19 mouse cellular contexts compared by ENCODE assay signal in the genomic region with DNA sequence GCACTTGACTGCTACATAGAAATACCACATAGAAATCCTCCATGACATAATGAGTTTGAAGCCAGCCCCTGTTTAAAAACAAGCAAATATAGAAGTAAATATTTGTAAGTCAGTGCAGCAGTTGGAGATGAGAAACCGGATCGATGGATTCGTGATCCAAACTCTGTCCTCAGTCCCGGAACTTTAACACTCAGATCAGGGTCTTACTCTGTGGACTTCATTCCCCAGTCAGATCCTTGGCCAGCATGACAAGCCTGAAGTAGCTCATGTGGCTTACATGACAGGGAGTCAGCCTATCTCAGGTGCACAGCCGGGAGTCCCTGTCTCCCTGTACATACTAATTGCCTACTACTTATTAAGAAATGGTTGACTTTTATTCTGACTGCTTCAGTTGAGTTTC.
A peak's percentile ranks its signal among the peaks of the same experiment; 100 is the strongest.
DNase-seq lines count a peak whose midpoint lies in the region; ATAC-seq and TF ChIP-seq lines count a peak whose summit lies in the region.
"Had no signal": no experiment of that assay in that cellular context is flagged by ENCODE, and none has a peak within 500 bp of the region (broad histone marks: within the 10 kb centered on the region; RNA-seq: fewer than 3 reads in every experiment).

No protein-coding gene starts in this region.

- peaks cover 22% of the 10 kb centered on the region for H3K36me3 ChIP-seq in liver, adult 2 months (ENCODE audit: control insufficient read depth, insufficient read depth, low read length)
- H3K36me3 ChIP-seq in liver, postnatal 0 days (replicated peaks; ENCODE audit: insufficient read depth, low read length) = peaks cover 6% of the 10 kb centered on the region; the same call in 1 of the 2 replicates
- H3K36me3 ChIP-seq: G1E had no signal

- ATAC-seq in liver, postnatal 0 days = no peak
- ATAC-seq: activated CD4-positive, CD25-positive, alpha-beta regulatory T cell, adult 4 months; CD4-positive, CD25-positive, alpha-beta regulatory T cell, adult 4 months; Patski had no signal

- H3K4me1 ChIP-seq in liver, adult 2 months (ENCODE audit: control insufficient read depth, insufficient read depth, low read length) = no peaks in the 10 kb centered on the region
- H3K4me1 ChIP-seq in liver, postnatal 0 days (ENCODE audit: insufficient read depth) = no peaks in the 10 kb centered on the region

- H3K4me3 ChIP-seq in liver, adult 2 months (ENCODE audit: insufficient read depth, low read depth, low read length) = no peak overlapping the region
- no peak overlapping the region for H3K4me3 ChIP-seq in liver, postnatal 0 days (ENCODE audit: low read depth, low read length)

- no peak overlapping the region for H3K27ac ChIP-seq in liver, adult 2 months (replicated peaks; ENCODE audit: insufficient read depth, low read depth, low read length)
- no peak overlapping the region for H3K27ac ChIP-seq in liver, postnatal 0 days (ENCODE audit: low read depth)

- H3K79me2 ChIP-seq in liver, adult 2 months (ENCODE audit: control insufficient read depth, insufficient read depth, low read length) = no peaks in the 10 kb centered on the region

- TF ChIP-seq POLR2A in liver, adult 2 months (IDR thresholded peaks at IDR 0.05; ENCODE audit: extremely low read depth, insufficient read depth, low read length) = no peak

- no peak overlapping the region for H3K4me2 ChIP-seq in liver, postnatal 0 days (ENCODE audit: low read depth, low read length)

- 64% methylated on average over 5 of the region's 5 CpGs for WGBS in liver, adult 2 months
- 84% methylated on average over 5 of the region's 5 CpGs for WGBS in liver, postnatal 0 days (ENCODE audit: insufficient replicate concordance)

- peak; percentile 76 for DNase-seq in heart, adult 11 months
- no peak for DNase-seq in heart, postnatal 36 days
- peak; percentile 63 for DNase-seq in liver, adult 2 months (ENCODE audit: extremely low read depth, low read depth, low spot score)
- no peak for DNase-seq in liver, postnatal 0 days
- DNase-seq: adrenal gland, adult 2 months; adrenal gland, adult 8-10 months; adrenal gland, postnatal 10 days; adrenal gland, postnatal 14 days; adrenal gland, postnatal 25 days; adrenal gland, postnatal 36 days; B cell, adult 2 months; cerebellum, adult 11 months; cerebellum, adult 11-12 months; cerebellum, adult 18-20 months had no signal

- no peak overlapping the region for H3K9ac ChIP-seq in liver, adult 2 months (ENCODE audit: low read depth, low read length)
- no peak overlapping the region for H3K9ac ChIP-seq in liver, postnatal 0 days (replicated peaks)

- no peak for TF ChIP-seq EP300 in liver, postnatal 0 days (IDR thresholded peaks at IDR 0.05; ENCODE audit: low read depth)

- no peak for TF ChIP-seq CTCF in liver, adult 2 months (IDR thresholded peaks at IDR 0.05; ENCODE audit: low read depth, low read length)
- TF ChIP-seq CTCF in liver, postnatal 0 days (IDR thresholded peaks at IDR 0.05; ENCODE audit: low read depth) = no peak

- intact Hi-C loops in heart, postnatal 36 days (cut with DNase I) = no loop called here

- H3K27me3 ChIP-seq in liver, adult 2 months (ENCODE audit: control insufficient read depth, insufficient read depth, low read length) = no peaks in the 10 kb centered on the region
- H3K27me3 ChIP-seq in liver, postnatal 0 days (ENCODE audit: insufficient read depth, low read length) = no peaks in the 10 kb centered on the region
- H3K27me3 ChIP-seq: CH12.LX, Patski had no signal

- no peaks in the 10 kb centered on the region for H3K9me3 ChIP-seq in liver, postnatal 0 days (ENCODE audit: low read length)
- H3K9me3 ChIP-seq: G1E had no signal

Comparison
In these comparisons a context has a peak if more than half of its experiments do, and no peak if none do; other contexts are left out.
1. DNase-seq: peak in heart, adult 11 months (single experiment) and liver, adult 2 months (single experiment); none in heart, postnatal 36 days (0 of 2) and liver, postnatal 0 days (single experiment).